Mouse (Mus musculus) embryonic facial prominence, embryonic 11.5 days (tissue): ENCODE data around the gene Ddx46. TPM values are rescaled to one million over a fixed set of nuclear protein-coding genes. Genes with fewer than 3 reads are reported as not detected.

ENCODE experiments used
- ATAC-seq: fragments of 200-750 bp; cut with Nextera tagmentation; replicated peaks from 2 replicates; pipeline ENCODE4 v1.8.0; 2017; ENCODE audit warnings: low read depth; ENCODE audit not compliant: insufficient number of reproducible peaks, low FRiP score, low TSS enrichment
- DNase-seq: peaks from one replicate; pipeline ENCODE4 v3.0.0-alpha.2; 2015; ENCODE audit warnings: low spot score
- H3K27ac ChIP-seq: fragments of 300-500 bp; sonication (generic); replicated peaks from 2 replicates; pipeline ENCODE4 v1.5.1; 2014; ENCODE audit warnings: mild to moderate bottlenecking, low read depth, low read length, control low read depth
- H3K27me3 ChIP-seq: fragments of 300-500 bp; sonication (generic); 2 replicates; pipeline ENCODE4 v1.6.1; 2014; ENCODE audit warnings: mild to moderate bottlenecking, low read length, moderate library complexity, mixed read lengths; ENCODE audit not compliant: control insufficient read depth, insufficient read depth
- H3K36me3 ChIP-seq: fragments of 300-500 bp; sonication (generic); replicated peaks from 2 replicates; pipeline ENCODE4 v1.6.1; 2014; ENCODE audit warnings: low read depth, mild to moderate bottlenecking, low read length, moderate library complexity, mixed read lengths; ENCODE audit not compliant: control insufficient read depth, insufficient read depth
- H3K4me1 ChIP-seq: fragments of 300-500 bp; sonication (generic); 2 replicates; pipeline ENCODE4 v1.6.1; 2014; ENCODE audit warnings: low read length, mixed read lengths; ENCODE audit not compliant: control insufficient read depth, insufficient read depth
- H3K4me2 ChIP-seq: fragments of 300-500 bp; sonication (generic); 2 replicates; pipeline ENCODE4 v1.6.1; 2014; ENCODE audit warnings: low read depth, mild to moderate bottlenecking, control low read depth, low read length, moderate library complexity
- H3K4me3 ChIP-seq: fragments of 300-500 bp; sonication (generic); 2 replicates; pipeline ENCODE4 v1.5.1; 2014; ENCODE audit warnings: low read depth, low read length, control low read depth
- H3K9ac ChIP-seq: fragments of 300-500 bp; sonication (generic); replicated peaks from 2 replicates; pipeline ENCODE4 v1.6.1; 2014; ENCODE audit warnings: mild to moderate bottlenecking, control low read depth, low read length
- H3K9me3 ChIP-seq: fragments of 300-500 bp; sonication (generic); replicated peaks from 2 replicates; pipeline ENCODE4 v1.6.1; 2016; ENCODE audit warnings: mild to moderate bottlenecking, low read length, inconsistent platforms, mixed read lengths; ENCODE audit not compliant: control insufficient read depth
- WGBS: fragments of 180-500 bp; shearing (Covaris S2); extraction: QIAGEN DNeasy Blood & Tissue Kit; methylation state at CpG from one replicate; pipeline ENCODE4 v1.1.7; 2014; 5-methylcytosine and 5-hydroxymethylcytosine counted together
- polyA plus RNA-seq: library from polyadenylated mRNA; unstranded; fragments of >200 nt; fragmentation: Nextera tagmentation; extraction: Ambion mirVana; gene quantifications from 2 replicates; pipeline ENCODE4 v1.2.1, GENCODE M21; 2014

The Ddx46 gene
- polyA plus RNA-seq, 1 experiment from 2014 or later: 58.0 TPM

- ATAC-seq (no peak), DNase-seq (no peak)
- H3K9ac ChIP-seq: no peak overlapping the region
- no peak overlapping the region for H3K4me3 ChIP-seq
- no peaks in the 10 kb centered on the region for H3K9me3 ChIP-seq
- H3K27ac ChIP-seq: no peak overlapping the region
- no peaks in the 10 kb centered on the region for H3K27me3 ChIP-seq
- 90% methylated on average over 12 of the region's 12 CpGs for WGBS
- H3K4me2 ChIP-seq: no peak overlapping the region
- H3K36me3 ChIP-seq: peaks cover 29% of the 10 kb centered on the region
- H3K4me1 ChIP-seq: no peaks in the 10 kb centered on the region
Observed at GRCm38 (mm10) chr13:55650098-55650497, 15.3 kb downstream of the Ddx46 start.

- Histone ChIP-seq H3K36me3 (peaks cover 28% of the 10 kb centered on the region), H3K4me3 (no peak overlapping the region)
- 85% methylated on average over 6 of the region's 6 CpGs for WGBS
Observed at GRCm38 (mm10) chr13:55650980-55651379, 16.2 kb downstream of the Ddx46 start.

GRCm38 (mm10) chr13:55668550-55668949 is 33.7 kb downstream of the Ddx46 start:
- Histone ChIP-seq H3K36me3 (peaks cover 27% of the 10 kb centered on the region), H3K4me3 (no peak overlapping the region), H3K27ac (no peak overlapping the region), H3K27me3 (no peaks in the 10 kb centered on the region), H3K9ac (no peak overlapping the region), H3K4me2 (no peak overlapping the region), H3K9me3 (no peaks in the 10 kb centered on the region), H3K4me1 (no peaks in the 10 kb centered on the region)
- DNase-seq (peak; percentile 64), ATAC-seq (no peak)
- 78% methylated on average over 6 of the region's 6 CpGs for WGBS

More at GRCm38 (mm10) chr13:55650980-55651379, 16.2 kb downstream of the Ddx46 start:
- Histone ChIP-seq H3K4me1 (no peaks in the 10 kb centered on the region), H3K9ac (no peak overlapping the region), H3K27ac (no peak overlapping the region), H3K4me2 (no peak overlapping the region), H3K27me3 (no peaks in the 10 kb centered on the region), H3K9me3 (no peaks in the 10 kb centered on the region)
- ATAC-seq (no peak), DNase-seq (no peak)

DNA sequence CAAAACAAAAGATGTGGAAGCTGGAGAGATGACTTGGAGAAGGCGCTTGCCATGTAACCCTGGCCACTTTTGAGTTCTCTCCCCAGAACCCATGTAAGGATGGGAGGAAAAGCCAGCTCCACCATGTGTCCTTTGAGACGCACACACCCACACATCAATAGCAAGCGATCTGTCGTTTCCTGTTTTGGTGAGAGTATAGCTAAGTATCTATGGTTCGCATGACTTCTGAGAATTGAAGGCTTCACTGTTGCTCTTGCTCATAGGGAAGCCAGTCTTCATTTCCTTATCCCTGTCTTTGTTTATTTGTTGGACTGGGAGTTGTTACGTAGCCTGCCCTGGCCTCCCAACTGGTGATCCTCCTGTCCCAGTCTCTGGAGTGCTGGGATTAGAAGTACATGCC is 37.9 kb downstream of the Ddx46 start:
- WGBS: 96% methylated on average over 6 of the region's 6 CpGs
- ATAC-seq: no peak
- H3K4me1 ChIP-seq: no peaks in the 10 kb centered on the region
- H3K9ac ChIP-seq: no peak overlapping the region
- H3K4me3 ChIP-seq: no peak overlapping the region
- H3K27me3 ChIP-seq: no peaks in the 10 kb centered on the region
- no peak overlapping the region for H3K4me2 ChIP-seq
- no peak overlapping the region for H3K27ac ChIP-seq
- peaks cover 21% of the 10 kb centered on the region for H3K36me3 ChIP-seq
- no peaks in the 10 kb centered on the region for H3K9me3 ChIP-seq
- DNase-seq: no peak

DNA sequence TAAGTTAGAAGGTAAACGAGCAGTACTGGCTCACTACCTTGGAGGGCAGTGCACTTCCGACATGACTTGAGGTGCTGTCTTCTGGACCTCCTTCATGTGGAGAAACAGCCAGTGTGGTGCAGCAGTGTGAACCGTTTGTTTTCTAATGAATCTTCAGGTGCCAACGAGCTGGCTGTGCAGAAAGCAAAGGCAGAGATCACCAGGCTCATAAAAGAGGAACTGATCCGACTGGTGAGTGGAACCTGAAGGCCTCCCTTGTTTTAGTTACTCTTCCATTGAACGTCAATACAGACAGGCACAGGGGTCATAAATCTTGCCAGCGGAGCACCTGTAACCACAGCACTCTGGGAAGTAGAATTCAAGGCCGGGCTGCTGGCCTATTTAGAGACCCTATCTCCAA is 42.5 kb downstream of the Ddx46 start:
- Histone ChIP-seq H3K9me3 (no peaks in the 10 kb centered on the region), H3K36me3 (peaks cover 15% of the 10 kb centered on the region), H3K27ac (no peak overlapping the region), H3K4me3 (no peak overlapping the region), H3K9ac (no peak overlapping the region), H3K4me2 (no peak overlapping the region), H3K27me3 (no peaks in the 10 kb centered on the region), H3K4me1 (no peaks in the 10 kb centered on the region)
- DNase-seq (no peak), ATAC-seq (no peak)
- WGBS: 90% methylated on average over 8 of the region's 8 CpGs

- H3K9me3 ChIP-seq: no peaks in the 10 kb centered on the region
- DNase-seq: no peak
- H3K36me3 ChIP-seq: peaks cover 4% of the 10 kb centered on the region
- ATAC-seq: no peak
- no peaks in the 10 kb centered on the region for H3K4me1 ChIP-seq
- 92% methylated on average over 9 of the region's 9 CpGs for WGBS
- no peaks in the 10 kb centered on the region for H3K27me3 ChIP-seq
- no peak overlapping the region for H3K4me3 ChIP-seq
- no peak overlapping the region for H3K9ac ChIP-seq
- no peak overlapping the region for H3K4me2 ChIP-seq
- H3K27ac ChIP-seq: no peak overlapping the region
Observed at GRCm38 (mm10) chr13:55682201-55682600, 47.4 kb downstream of the Ddx46 start.

DNA sequence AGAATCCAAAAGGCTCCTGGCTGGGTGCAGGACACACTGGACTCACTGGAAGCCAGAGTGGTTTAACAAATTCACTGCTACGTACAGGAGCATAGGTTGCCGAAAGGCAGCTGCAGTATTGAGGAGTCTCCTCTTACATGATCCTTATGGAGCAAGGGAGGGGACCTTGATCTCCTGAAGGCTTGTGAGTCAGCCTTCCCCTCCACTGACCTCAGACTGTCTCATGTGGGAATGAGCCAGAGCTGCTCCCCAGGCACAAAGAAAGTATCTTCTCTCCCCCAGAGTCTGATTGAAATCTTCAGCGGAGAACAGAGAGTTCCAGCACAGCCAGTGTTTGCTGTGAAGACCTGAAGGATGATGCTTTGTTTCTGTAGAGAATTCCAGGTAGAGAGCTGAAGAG is 48.8 kb downstream of the Ddx46 start:
- no peak for ATAC-seq
- no peaks in the 10 kb centered on the region for H3K4me1 ChIP-seq
- no peak for DNase-seq
- H3K36me3 ChIP-seq: peaks cover 4% of the 10 kb centered on the region
- H3K27me3 ChIP-seq: no peaks in the 10 kb centered on the region
- WGBS: 83% methylated on average over 3 of the region's 3 CpGs
- H3K9me3 ChIP-seq: no peaks in the 10 kb centered on the region
- H3K4me3 ChIP-seq: no peak overlapping the region
- no peak overlapping the region for H3K9ac ChIP-seq
- H3K27ac ChIP-seq: no peak overlapping the region
- H3K4me2 ChIP-seq: no peak overlapping the region

DNA sequence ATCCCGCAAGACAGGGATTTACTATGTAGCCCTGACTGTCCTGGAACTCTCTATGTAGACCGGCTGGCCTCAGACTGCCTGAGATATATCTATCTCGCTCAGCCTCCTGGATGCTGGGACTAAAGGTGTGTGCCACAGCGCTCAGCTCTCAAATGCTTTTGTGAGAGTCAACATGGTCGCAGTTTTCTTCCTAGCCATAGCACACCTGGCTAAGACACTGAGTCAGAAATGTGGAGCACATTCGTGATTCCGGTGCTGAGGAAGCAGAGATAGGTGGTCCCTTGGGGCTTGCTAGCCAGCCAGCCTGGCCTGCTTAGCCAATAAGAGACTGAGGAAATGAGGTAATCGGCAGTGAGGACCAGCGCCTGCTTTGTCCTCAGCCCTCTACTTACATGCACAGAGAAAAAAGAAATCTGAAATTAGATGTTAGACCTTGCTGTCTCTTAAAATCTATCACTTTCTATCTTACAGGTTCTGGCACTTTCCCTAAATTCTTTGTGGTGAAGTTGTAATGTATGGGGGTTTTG is 51.3 kb downstream of the Ddx46 start:
- WGBS: 55% methylated on average over 9 of the region's 9 CpGs
- Histone ChIP-seq H3K4me2 (no peak overlapping the region), H3K36me3 (no peaks in the 10 kb centered on the region; the same call in 1 of the 2 replicates), H3K4me3 (no peak overlapping the region), H3K9ac (no peak overlapping the region), H3K27ac (no peak overlapping the region), H3K4me1 (no peaks in the 10 kb centered on the region), H3K27me3 (no peaks in the 10 kb centered on the region), H3K9me3 (no peaks in the 10 kb centered on the region)
- DNase-seq (peak; percentile 49), ATAC-seq (no peak)
